Mouse (Mus musculus) megakaryocyte, adult 5-6 weeks (primary cell): ENCODE data around the gene Atp1b2. TPM values are rescaled to one million over a fixed set of nuclear protein-coding genes. Genes with fewer than 3 reads are reported as not detected.

Experiments used
- ATAC-seq: 2 replicates; pipeline ENCODE4 v1.8.0; 2016; ENCODE audit warnings: mild to moderate bottlenecking, inconsistent platforms; ENCODE audit not compliant: poor library complexity, severe bottlenecking
- total RNA-seq, 2 experiments: library from RNA; stranded (forward) in 1 of 2; stranded (reverse) in 1 of 2; fragments of 153-499, 151-499 nt in 1 of 2; fragments of 221-1000, 200-1000 nt in 1 of 2; gene quantifications; 2 replicates each; pipeline versions ENCODE4 v1.2.3 to v1.2.4; 2015 to 2017

Atp1b2 gene
- total RNA-seq, 2 experiments from 2014 or later = 0.26 to 0.91 TPM

DNA sequence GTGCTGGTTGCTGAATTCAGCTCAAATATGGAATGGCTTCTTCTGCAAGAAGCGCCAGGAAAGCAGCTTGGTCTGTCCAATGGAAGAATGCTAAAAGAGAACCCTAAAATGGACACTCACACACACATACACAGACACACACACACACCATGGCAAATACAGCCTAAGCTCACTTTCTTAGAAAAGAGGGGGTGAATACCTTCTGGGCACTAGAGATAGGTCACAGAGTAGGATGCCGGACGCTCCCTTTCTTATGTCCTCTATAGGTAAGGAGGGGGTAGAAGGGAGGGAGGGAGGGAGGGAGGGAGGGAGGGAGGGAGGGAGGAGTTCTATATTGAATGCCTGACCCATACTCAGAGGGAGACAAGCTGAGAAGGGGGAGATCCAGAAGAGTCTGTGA lies 2.8 kb upstream of the Atp1b2 start:
- ATAC-seq = no peak

DNA sequence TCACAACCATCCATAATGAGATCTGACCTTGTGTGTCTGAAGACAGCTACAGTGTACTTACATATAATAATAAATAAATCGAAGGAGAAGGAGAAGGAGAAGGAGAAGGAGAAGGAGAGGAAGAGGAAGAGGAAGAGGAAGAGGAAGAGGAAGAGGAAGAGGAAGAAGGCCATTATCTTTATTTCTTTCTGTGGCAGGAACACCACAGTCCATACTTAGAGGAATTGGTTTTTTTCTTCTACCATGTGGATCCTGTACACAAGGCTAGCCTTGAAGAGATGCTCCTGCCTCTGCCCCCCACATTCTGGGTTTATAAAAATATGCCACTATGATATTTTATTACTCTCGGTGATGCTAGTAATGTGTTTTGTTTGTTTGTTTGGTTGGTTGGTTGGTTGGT lies 1.1 kb upstream of the Atp1b2 start:
- ATAC-seq = no peak

DNA sequence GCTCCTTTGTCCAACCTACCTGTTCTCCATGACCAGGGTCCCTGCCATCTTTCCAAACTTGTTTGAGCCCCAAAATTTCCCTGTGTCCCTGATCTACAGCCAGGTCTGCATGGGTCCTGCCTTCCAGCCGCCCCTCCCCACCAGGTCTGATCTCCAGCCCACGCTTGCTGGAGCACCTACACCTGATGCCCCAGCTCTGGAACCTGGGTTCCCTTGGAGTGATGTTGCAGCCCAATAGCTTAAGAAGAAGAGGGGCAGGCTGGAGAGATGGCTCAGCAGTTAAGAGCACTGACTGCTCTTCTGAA lies 701 bp upstream of the Atp1b2 start:
- no peak for ATAC-seq

DNA sequence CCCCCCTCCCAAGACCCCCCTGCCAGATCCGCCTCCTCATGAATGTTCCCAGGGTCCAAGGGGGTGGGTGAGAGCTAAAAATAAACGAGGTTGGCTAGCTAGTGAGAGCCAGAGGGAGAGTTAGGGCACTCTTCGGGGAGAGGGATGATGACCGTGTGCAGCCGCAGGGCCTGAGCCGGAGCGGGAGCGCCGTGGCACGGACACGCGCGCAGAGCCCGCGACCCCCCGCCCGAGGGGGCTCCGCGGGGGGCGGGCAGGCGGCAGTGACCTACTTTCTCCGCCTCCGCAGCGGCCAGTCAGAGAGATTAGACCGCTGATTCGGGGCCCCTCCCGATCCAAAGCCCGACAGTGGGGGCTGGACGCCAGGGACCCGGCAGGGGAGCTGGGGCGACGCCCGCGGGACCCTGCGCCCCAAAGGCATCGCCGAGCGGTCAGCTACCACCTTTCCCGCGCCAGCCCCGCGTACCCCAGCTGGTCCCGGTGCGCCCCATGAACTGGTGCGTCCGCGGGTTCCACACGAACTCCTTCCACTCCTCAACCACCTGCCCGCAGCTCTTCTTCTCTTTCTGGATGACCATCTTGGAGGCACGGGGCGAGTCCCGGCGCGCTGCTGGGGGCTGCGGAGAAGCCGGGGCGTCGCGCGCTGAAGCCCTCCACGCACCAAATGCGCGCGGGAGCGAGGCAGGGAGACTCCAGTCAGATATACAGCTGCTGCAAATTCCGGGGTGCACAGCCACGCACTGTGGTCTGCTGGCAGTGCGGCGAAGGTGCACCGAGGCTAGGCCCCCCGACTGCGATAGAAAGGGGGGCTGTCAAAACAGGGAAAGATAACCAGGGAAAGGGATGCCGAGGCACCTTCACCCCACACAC lies 712 bp downstream of the Atp1b2 start:
- ATAC-seq = 0 out of 2 replicates have a peak, but pooled peaks have one; percentile 41

DNA sequence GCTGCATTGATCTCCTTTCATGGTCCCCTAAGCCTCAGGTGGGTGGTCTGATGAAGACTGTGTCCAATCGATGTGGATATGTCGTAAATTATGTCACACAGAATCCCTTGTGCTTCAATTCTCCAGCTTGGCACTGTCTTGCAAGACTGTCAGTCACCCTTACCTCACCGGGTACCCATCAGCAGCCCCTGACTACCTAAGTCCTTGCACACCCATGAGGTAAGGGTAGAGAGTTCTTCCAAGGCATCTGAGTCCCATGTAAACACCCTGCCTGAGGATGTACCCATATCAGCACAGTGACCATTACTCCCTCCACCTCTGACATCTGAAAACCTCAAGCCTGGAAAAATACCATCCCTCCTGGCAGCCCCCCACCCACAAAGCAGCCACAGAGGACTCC lies 1.4 kb downstream of the Atp1b2 start:
- no peak for ATAC-seq

DNA sequence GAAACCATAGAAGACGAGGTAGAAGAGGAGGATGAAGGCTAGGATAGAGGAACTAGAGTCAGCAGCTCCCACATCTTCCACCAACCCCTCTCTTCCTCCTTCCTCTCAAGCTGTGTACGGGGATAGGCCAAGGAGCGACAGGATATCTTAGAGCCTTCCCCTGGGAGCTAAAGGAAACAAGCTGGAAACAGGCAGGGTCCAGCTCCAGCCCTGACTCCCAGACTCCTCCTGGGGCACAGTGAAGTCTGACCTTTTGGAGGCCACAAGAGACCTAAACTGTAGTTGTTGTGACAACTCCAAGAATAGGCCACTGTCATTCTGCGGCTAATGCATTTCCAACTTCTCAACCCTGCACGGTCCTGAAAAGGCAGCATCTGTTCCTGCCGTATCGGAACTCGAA lies 2.2 kb downstream of the Atp1b2 start:
- ATAC-seq = no peak

DNA sequence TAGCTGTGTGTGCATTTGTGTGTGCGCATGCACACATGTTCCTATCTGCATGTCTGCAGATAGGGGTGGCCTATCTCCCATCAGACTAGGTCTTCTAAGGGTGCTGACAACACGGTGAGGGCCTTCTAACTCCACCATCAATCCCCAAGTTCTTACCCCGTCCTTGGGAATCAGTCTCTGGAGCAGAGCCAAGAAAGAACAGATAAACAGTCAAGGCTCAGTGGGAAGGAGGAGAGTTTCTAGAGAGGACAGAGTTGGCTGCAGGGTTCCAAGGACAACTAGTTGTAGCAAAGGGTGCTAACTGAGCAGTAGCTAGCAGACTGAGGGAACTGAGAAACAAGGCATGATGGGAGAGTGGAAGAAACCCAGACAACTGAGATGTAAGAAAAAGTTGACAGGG lies 4.0 kb downstream of the Atp1b2 start:
- ATAC-seq = no peak

DNA sequence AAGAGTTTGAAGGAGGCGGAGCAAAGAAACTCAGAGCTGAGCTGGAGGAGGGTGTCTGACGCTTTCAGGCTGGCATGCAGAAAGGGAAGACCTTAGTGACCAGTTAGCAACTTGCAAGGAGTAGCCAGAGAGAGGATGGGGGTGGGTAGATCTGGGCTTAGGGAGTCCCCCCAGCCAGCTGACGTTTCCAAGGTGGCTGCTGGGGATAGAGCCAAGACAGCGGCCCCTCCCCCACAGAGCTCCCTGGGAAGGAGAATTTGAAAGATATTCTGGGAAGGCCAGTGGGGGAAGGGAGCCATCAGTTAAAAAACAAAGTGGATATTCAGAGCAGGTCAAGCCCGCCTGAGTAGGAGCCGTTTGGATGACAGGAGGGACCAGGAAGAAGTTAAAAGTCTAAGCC lies 5.6 kb downstream of the Atp1b2 start:
- no peak for ATAC-seq

DNA sequence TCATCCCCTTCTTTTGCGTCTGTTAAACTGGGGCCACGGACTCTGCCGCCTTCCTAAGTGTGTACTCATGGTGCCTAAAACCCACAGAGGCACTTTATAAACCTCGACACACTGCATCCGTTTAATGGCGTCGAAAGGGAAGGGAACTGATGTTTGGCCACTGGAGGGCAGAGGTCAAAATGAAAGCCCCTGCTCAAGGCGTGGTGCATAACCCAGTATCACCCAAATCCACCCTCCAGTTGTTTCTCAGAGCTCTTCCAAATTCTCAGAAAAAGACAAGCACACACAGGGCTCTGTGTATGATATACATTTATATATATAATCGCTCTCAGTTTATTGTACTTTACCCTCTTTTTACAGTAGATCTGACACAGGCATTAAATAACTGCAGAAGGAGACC lies 6.3 kb downstream of the Atp1b2 start:
- no peak for ATAC-seq

DNA sequence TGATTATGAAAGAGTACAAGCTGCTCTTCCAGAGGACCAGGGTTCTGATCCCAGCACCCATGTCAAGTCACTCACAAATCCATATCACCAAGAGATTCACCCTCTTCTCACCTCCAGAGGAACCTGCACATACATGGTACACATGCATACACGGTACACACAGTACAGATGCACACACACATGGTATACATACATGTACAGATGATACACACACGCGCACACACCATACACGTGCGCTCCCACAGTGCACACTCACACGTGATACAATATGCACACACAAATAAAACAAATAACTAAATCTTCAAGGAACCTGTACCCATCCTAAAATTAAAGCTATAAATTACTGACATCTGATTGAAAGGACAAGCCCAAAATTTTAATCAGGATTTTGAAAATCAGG lies 10.9 kb downstream of the Atp1b2 start:
- no peak for ATAC-seq

DNA sequence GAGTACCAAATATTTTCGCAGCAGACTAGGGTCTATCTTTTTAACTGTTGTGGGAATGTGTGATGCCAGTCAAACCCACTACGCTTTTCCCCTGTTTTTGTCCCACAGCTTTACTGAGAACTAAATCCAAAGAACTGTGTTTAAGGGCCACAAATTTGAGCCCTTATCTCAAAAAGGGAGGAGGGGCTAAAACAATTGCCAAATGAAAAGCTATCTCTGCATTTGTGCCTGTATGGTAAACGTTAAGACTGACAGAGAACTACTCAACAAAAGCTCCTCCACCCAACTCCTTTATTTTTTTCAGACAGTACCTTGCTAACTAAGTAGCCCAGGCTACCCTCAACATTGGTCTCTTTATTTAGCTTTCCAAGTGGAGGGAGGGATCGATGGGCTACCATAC lies 12.9 kb downstream of the Atp1b2 start:
- no peak for ATAC-seq

DNA sequence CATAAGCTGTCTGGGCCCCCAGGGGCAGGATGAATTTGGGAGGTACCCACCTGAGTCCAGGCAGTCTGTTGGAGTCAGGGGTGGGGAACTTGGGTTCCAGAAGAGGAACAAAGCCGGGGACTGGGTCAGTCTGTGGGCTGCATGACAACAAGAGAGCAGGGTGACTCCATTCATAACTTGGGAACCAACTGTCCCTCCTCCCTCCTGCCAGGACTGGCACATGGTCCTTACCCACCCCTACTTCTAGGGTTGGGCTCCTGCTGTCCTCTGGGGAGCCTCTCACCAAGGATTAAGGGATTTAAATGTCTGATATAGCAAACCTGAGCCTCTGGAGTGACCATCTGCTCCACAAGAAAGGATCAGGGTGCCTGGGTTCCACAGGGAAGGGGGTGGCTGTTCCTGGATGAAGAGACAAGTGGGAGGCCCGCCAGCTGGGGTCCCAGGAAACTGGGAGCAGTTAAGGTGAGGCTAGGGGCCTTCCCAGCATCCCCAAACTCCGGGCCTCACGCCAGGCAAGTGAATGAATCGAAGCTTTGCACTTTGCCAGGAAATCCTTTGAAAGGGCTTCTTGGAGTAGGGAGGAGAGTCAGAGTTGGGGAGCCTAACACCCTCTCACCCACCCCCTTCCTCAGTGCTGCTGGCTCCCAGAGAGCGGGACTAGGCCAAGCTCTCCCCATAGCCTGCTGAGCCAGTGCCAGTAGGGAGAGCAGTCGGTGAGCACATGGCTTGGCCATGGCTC lies 13.7 kb downstream of the Atp1b2 start:
- ATAC-seq = no peak

DNA sequence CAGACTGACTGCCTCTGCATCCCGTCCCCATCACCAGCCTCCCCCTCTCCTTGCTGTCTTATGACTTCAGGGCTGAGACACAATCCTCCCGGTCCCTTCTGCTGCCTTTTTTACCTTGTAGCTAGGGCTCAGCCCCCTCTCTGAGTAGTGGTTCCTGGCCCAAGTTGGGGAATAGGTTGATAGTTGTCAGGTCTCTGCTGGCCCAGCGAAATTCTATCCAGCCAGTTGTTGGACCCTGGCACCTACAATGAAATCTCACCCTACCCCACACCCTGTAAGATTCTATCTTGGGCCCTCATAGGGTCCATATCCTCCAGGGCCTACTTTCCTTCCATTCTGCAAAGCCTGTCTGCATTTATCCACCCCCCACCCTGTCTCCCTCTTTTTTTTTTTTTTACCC lies 14.3 kb downstream of the Atp1b2 start:
- no peak for ATAC-seq

DNA sequence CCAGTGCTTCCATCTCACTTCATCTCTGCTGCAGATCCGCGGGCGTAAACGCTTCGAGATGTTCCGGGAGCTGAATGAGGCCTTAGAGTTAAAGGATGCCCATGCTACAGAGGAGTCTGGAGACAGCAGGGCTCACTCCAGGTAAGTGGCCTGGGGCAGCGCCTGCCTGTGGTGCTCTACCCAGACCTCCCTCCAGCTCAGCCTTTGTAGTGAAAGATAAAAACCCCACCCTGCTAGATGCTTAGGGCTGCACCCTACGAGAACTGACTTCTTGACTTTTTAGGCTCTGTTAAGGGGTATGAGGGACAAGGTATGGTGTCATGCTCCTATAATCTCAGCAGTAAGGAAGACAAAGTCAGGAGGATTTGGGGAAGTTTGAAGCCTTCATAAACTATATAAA lies 15.1 kb downstream of the Atp1b2 start:
- no peak for ATAC-seq

DNA sequence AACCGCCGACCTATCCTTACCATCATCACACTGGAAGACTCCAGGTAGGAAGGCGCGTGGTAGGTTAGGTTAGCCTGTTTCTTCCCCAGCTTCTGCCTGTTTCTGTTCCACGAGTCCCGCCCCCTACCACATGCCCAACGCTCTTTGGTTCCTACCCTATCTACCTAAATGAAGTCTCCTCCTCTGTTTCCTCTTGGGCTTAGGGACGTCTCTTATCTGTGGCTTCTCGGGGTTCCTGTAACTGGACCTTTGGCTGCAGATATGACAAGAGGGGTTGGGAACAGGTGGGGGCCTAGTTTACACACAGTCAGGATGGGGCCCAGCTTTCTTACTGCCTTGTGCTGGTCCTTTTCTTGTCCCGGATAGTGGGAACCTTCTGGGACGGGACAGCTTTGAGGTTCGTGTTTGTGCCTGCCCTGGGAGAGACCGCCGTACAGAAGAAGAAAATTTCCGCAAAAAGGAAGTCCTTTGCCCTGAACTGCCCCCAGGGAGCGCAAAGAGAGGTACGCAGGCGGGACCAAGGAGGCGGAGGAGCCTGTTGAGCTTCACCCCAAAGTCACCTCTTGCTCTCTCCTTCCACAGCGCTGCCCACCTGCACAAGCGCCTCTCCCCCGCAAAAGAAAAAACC lies 16.4 kb downstream of the Atp1b2 start:
- no peak; the same call in 1 of the 2 replicates for ATAC-seq

DNA sequence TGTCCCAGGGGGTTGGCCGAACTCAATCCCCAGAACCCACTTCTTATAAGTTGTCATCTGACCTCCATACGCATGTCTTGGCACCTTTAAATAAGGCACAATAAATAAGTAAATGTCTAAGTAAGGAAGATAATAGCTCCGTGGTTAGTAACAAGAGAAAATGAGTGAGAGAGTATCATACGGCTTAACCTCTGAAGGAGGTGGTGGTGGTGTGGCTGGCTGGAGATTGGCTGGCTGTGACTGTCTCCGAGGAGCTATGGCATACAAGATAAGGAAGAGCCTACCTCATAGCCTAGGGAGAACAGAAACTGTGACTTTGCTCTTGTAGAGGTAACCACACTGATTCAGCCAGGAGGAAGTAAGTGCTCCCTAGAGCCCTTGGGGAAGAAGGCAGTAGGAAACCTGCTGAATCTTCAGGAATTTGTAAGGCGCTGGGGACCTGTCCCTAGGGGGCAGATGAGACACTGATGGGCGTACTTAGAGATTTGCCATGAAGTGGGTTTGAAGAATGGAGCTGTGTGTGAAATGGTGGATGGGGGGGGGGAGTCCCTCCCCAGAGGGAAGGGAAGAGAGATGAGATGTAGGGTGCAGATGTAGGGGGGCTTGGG lies 19.9 kb downstream of the Atp1b2 start:
- ATAC-seq = peak; percentile 55

DNA sequence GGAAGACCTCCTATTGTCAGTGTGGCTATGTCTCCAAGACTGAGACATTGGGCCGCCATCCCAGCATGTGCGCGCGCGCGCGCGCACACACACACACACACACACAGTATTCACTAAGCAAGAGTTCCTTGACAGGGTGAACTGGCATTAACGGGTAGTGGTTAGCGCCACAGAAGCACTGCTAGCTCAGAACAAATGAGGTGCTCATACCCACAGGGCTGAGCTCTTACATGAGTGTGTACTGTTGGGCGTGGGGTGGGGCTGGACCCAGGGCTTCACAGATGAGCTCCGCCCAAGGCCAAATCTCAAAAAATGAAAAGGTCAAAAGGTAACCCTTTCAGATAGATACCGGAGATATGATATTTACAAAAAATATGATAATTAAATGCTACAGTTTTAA lies 20.8 kb downstream of the Atp1b2 start:
- ATAC-seq = no peak

DNA sequence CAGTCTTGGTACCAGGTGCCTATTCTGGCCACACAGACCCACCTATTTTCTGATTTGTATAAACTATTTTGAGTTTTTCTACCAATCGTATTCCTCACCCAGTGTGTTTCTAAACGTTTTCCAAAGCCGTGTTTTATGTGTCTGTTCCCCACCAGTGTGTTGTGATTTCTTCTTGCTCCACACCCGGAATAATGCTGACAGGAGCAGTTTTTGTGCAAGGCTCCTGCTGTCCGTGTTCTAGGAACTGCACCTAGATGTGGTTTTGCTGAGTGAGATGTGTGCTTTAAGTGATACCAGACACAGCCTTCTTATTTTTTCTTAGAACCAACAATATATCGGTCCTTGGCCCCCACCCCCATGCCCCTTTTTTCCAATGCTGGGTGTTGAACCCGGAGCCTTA lies 21.7 kb downstream of the Atp1b2 start:
- ATAC-seq = no peak

DNA sequence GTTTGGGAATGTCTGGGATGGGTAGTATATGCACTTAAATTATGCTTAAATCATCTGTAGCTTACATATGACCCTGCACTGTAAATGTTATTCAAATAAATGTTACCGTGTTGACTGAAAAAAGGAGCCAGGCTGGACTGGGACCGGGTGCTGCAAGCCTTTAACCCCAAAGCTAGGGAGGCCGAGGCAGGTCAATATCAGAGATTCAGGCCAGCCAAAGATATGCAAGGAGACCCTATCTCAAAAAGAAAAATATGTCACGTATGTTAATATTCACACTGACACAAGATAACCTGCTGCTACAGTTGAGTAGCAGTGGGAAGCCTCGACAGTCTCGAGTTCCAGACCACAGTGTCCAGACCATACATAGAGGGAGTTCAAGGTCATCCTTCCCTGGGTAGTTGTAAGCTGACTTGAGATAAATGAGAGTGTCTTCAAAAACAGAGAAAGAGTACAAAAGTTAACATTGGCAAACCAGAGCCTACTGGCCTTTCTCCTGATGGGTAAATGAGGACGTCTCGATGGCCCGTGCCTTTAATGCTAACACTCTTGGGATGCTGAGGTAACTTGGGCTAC lies 23.4 kb downstream of the Atp1b2 start:
- no peak for ATAC-seq

DNA sequence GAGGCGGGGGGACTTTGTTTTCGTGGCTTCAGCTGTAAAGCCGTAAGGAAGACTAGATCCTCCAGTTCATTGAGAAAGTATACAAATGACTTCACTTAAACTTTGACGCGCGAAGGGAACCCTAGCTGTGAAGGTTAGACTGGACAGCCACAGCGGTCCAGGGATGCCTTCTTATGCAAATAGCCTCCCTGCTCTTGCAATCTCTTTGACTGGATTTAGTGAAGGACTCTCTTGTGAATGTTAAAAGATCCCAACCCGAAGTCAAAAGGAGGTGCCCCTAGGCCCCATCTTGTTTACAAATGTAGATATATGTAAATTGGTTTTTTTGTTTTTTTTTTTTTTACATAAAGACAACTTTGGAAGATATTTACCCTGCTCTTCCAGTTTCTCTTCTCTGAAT lies 23.9 kb downstream of the Atp1b2 start:
- ATAC-seq = no peak

DNA sequence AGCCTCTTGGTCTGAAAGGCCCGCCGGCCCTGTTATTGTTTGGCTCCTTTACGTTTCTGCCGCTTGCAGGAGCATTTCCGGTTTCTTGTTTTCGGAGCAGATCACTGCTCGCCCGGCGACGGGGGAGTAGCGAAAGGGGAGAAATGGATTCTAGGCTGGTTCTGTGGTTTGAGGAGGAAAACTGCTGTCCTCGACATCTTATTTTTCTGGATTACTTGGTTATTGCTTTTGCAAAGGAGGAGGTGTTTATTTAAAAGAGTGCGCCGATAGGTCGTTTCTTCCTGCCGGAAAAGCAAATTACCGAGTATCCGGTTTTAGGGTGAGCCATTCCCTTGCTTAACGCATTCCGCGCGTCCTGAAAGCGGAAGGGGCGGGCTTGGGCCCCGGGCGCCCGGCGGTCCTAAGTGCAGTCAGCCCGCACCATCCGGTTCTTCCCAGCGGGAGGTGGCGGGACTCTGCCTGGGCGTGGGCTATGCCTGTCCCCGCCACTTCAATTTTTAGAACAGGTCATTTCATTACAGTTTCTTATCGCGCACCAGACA lies 24.5 kb downstream of the Atp1b2 start:
- ATAC-seq = peak; percentile 69
